ENCODE assay signal across 9 mouse cellular contexts in genomic region chr16:92608180-92608960, GRCm38 (mm10).
DNase-seq lines count a peak whose midpoint lies in the region; ATAC-seq and TF ChIP-seq lines count a peak whose summit lies in the region.
"Had no signal": no experiment of that assay in that cellular context is flagged by ENCODE, and none has a peak within 500 bp of the region (broad histone marks: within the 10 kb centered on the region; RNA-seq: fewer than 3 reads in every experiment).

No protein-coding gene starts in this region.

- H3K36me3 ChIP-seq in midbrain, embryonic 10.5 days, result no peaks in the 10 kb centered on the region
- no peaks in the 10 kb centered on the region for H3K36me3 ChIP-seq in midbrain, embryonic 15.5 days (replicated peaks)
- H3K36me3 ChIP-seq in forebrain, postnatal 0 days (ENCODE audit: insufficient read depth), result no peaks in the 10 kb centered on the region
- H3K36me3 ChIP-seq in stomach, postnatal 0 days (ENCODE audit: control insufficient read depth, insufficient read depth, low read length), result no peaks in the 10 kb centered on the region
- H3K36me3 ChIP-seq: hindbrain, embryonic 15.5 days had no signal

- 51% methylated on average over 14 of the region's 14 CpGs for WGBS in midbrain, embryonic 10.5 days
- 33% methylated on average over 14 of the region's 14 CpGs for WGBS in midbrain, embryonic 15.5 days
- 19% methylated on average over 14 of the region's 14 CpGs for WGBS in forebrain, postnatal 0 days
- WGBS in stomach, postnatal 0 days, result 54% methylated on average over 14 of the region's 14 CpGs

- H3K9ac ChIP-seq in midbrain, embryonic 15.5 days, result no peak overlapping the region
- H3K9ac ChIP-seq in forebrain, postnatal 0 days, result no peak overlapping the region
- H3K9ac ChIP-seq in stomach, postnatal 0 days (ENCODE audit: low read length), result no peak overlapping the region
- H3K9ac ChIP-seq: hindbrain, embryonic 15.5 days had no signal

- no peak overlapping the region for H3K4me2 ChIP-seq in midbrain, embryonic 15.5 days
- no peak overlapping the region for H3K4me2 ChIP-seq in forebrain, postnatal 0 days (ENCODE audit: low read depth)
- no peak overlapping the region for H3K4me2 ChIP-seq in stomach, postnatal 0 days (replicated peaks; ENCODE audit: low read depth)
- H3K4me2 ChIP-seq: hindbrain, embryonic 15.5 days had no signal

- H3K27ac ChIP-seq in midbrain, embryonic 10.5 days (replicated peaks), result 0 out of 2 replicates have a peak overlapping the region, but pooled peaks have one; percentile 9
- H3K27ac ChIP-seq in midbrain, embryonic 15.5 days, result no peak overlapping the region
- no peak overlapping the region for H3K27ac ChIP-seq in forebrain, postnatal 0 days (ENCODE audit: low read depth, low read length)
- H3K27ac ChIP-seq in stomach, postnatal 0 days (replicated peaks), result 0 out of 2 replicates have a peak overlapping the region, but pooled peaks have one; percentile 40
- H3K27ac ChIP-seq: hindbrain, embryonic 15.5 days had no signal

- H3K27me3 ChIP-seq in midbrain, embryonic 10.5 days (ENCODE audit: low read depth, poor library complexity, severe bottlenecking), result peaks cover 90% of the 10 kb centered on the region
- H3K27me3 ChIP-seq in midbrain, embryonic 15.5 days (replicated peaks), result peaks cover 27% of the 10 kb centered on the region
- peaks cover 37% of the 10 kb centered on the region for H3K27me3 ChIP-seq in forebrain, postnatal 0 days (ENCODE audit: insufficient read depth, low read length)
- no peaks in the 10 kb centered on the region for H3K27me3 ChIP-seq in stomach, postnatal 0 days (ENCODE audit: control insufficient read depth, insufficient read depth, low read length)

- DNase-seq in midbrain, embryonic 10.5 days (ENCODE audit: low spot score), result no peak
- peak; percentile 22 for DNase-seq in forebrain, postnatal 0 days
- no peak for DNase-seq in stomach, postnatal 0 days (ENCODE audit: low spot score)
- DNase-seq in adrenal gland, postnatal 4 days (ENCODE audit: low spot score in 2 of 2), result no peak
- DNase-seq: heart, adult 18-20 months had no signal

- peaks cover 56% of the 10 kb centered on the region for H3K4me1 ChIP-seq in midbrain, embryonic 10.5 days
- peaks cover 31% of the 10 kb centered on the region for H3K4me1 ChIP-seq in midbrain, embryonic 15.5 days
- H3K4me1 ChIP-seq in forebrain, postnatal 0 days (ENCODE audit: insufficient read depth), result peaks cover 3% of the 10 kb centered on the region; the same call in 1 of the 2 replicates
- H3K4me1 ChIP-seq in stomach, postnatal 0 days (replicated peaks; ENCODE audit: control insufficient read depth, insufficient read depth), result no peaks in the 10 kb centered on the region

- peak overlapping the region; percentile 19; the same call in 1 of the 2 replicates for H3K4me3 ChIP-seq in midbrain, embryonic 10.5 days
- no peak overlapping the region for H3K4me3 ChIP-seq in midbrain, embryonic 15.5 days
- no peak overlapping the region for H3K4me3 ChIP-seq in forebrain, postnatal 0 days (ENCODE audit: low read depth, low read length)
- H3K4me3 ChIP-seq in stomach, postnatal 0 days (ENCODE audit: low read depth, low read length), result no peak overlapping the region
- H3K4me3 ChIP-seq: hindbrain, embryonic 15.5 days had no signal

- ATAC-seq in midbrain, embryonic 15.5 days (replicated peaks), result no peak
- ATAC-seq in common myeloid progenitor, adult 5-6 weeks (replicated peaks; ENCODE audit: low read depth, poor library complexity, severe bottlenecking), result peak; percentile 53; the same call in 1 of the 2 replicates
- peak; percentile 67; the same call in 1 of the 2 replicates for ATAC-seq in forebrain, postnatal 0 days
- ATAC-seq in stomach, postnatal 0 days (ENCODE audit: low FRiP score, low TSS enrichment), result no peak
- no peak for ATAC-seq in erythroid progenitor cell, adult 5-6 weeks (replicated peaks; ENCODE audit: low FRiP score, poor library complexity, severe bottlenecking)

- no peaks in the 10 kb centered on the region for H3K9me3 ChIP-seq in midbrain, embryonic 10.5 days (replicated peaks)
- no peaks in the 10 kb centered on the region for H3K9me3 ChIP-seq in midbrain, embryonic 15.5 days
- no peaks in the 10 kb centered on the region for H3K9me3 ChIP-seq in forebrain, postnatal 0 days (ENCODE audit: low read length)
- no peaks in the 10 kb centered on the region for H3K9me3 ChIP-seq in stomach, postnatal 0 days (ENCODE audit: control insufficient read depth, low read length)
- H3K9me3 ChIP-seq: hindbrain, embryonic 15.5 days had no signal

- TF ChIP-seq EP300 in stomach, postnatal 0 days (optimal IDR thresholded peaks at IDR 0.05), result no peak

- TF ChIP-seq CTCF in forebrain, postnatal 0 days (IDR thresholded peaks at IDR 0.05; ENCODE audit: low read depth), result 0 out of 2 replicates have a peak, but pooled peaks have one; percentile 13
- TF ChIP-seq CTCF in stomach, postnatal 0 days (IDR thresholded peaks at IDR 0.05; ENCODE audit: low read depth), result peak; percentile 35; the same call in 1 of the 2 replicates

Comparison
In these comparisons a context has a peak if more than half of its experiments do, and no peak if none do; other contexts are left out.
1. H3K27ac ChIP-seq: peak in midbrain, embryonic 10.5 days (single experiment) and stomach, postnatal 0 days (single experiment); none in midbrain, embryonic 15.5 days (single experiment) and forebrain, postnatal 0 days (single experiment).
2. ATAC-seq: peak in common myeloid progenitor, adult 5-6 weeks (single experiment) and forebrain, postnatal 0 days (single experiment); none in midbrain, embryonic 15.5 days (single experiment), stomach, postnatal 0 days (single experiment) and erythroid progenitor cell, adult 5-6 weeks (single experiment).